Mouse (Mus musculus) liver, embryonic 12.5 days (tissue): Measurements from ENCODE around the gene Rab13. TPM values are rescaled to one million over a fixed set of nuclear protein-coding genes. Genes with fewer than 3 reads are reported as not detected.
A peak's percentile ranks its signal among the peaks of the same experiment; 100 is the strongest.
"Not testable (repeated sequence)": the region's sequence is repeated elsewhere in the genome, so short reads cannot be mapped to it uniquely, and the experiment has no call there.

ENCODE experiments used
- ATAC-seq: fragments of 200-750 bp; cut with Nextera tagmentation; 2 replicates; pipeline ENCODE4 v1.8.0; 2017; ENCODE audit warnings: moderate number of reproducible peaks, mild to moderate bottlenecking, moderate library complexity
- H3K27ac ChIP-seq: fragments of 300-500 bp; sonication (generic); 2 replicates; pipeline ENCODE4 v1.5.1; 2016; ENCODE audit warnings: mild to moderate bottlenecking
- H3K27me3 ChIP-seq: fragments of 300-500 bp; sonication (generic); replicated peaks from 2 replicates; pipeline ENCODE4 v1.6.1; 2016; ENCODE audit warnings: mild to moderate bottlenecking, moderate library complexity
- H3K36me3 ChIP-seq: fragments of 300-500 bp; sonication (generic); 2 replicates; pipeline ENCODE4 v1.6.1; 2016; ENCODE audit warnings: mild to moderate bottlenecking, moderate library complexity
- H3K4me1 ChIP-seq: fragments of 300-500 bp; sonication (generic); 2 replicates; pipeline ENCODE4 v1.6.1; 2016
- H3K4me2 ChIP-seq: fragments of 300-500 bp; sonication (generic); 2 replicates; pipeline ENCODE4 v1.6.1; 2016; ENCODE audit warnings: mild to moderate bottlenecking, moderate library complexity
- H3K4me3 ChIP-seq: fragments of 300-500 bp; sonication (generic); 2 replicates; pipeline ENCODE4 v1.5.1; 2016; ENCODE audit warnings: mild to moderate bottlenecking, moderate library complexity
- H3K9ac ChIP-seq: fragments of 300-500 bp; sonication (generic); 2 replicates; pipeline ENCODE4 v1.6.1; 2016; ENCODE audit warnings: mild to moderate bottlenecking, moderate library complexity
- H3K9me3 ChIP-seq: fragments of 300-500 bp; sonication (generic); replicated peaks from 2 replicates; pipeline ENCODE4 v1.6.1; 2016; ENCODE audit warnings: mild to moderate bottlenecking, moderate library complexity
- WGBS: fragments of 180-500 bp; shearing (Covaris S2); methylation state at CpG from one replicate; pipeline ENCODE4 v1.1.7; 2016; ENCODE audit not compliant: insufficient replicate concordance; 5-methylcytosine and 5-hydroxymethylcytosine counted together
- polyA plus RNA-seq: library from polyadenylated mRNA; unstranded; fragments of >200 nt; fragmentation: Nextera tagmentation; extraction: Ambion mirVana; gene quantifications from 2 replicates; pipeline ENCODE4 v1.2.1, GENCODE M21; 2016

Gene Rab13
- polyA plus RNA-seq, 1 experiment from 2014 or later = 8.6 TPM

GRCm38 (mm10) chr3:90231507-90232333 lies 18.2 kb downstream of the Rab13 start, which contains the start of gene Jtb:
TSS of gene Jtb (plus strand) at chr3:90231597.
- 0 out of 2 replicates have a peak, but pooled peaks cover 3% of the 10 kb centered on the region for H3K9me3 ChIP-seq
- H3K9ac ChIP-seq = peak within 1 kb of the TSS; percentile 84
- ATAC-seq = peak; percentile 95
- H3K4me3 ChIP-seq = peak within 1 kb of the TSS; percentile 83
- H3K36me3 ChIP-seq = peaks cover 39% of the 10 kb centered on the region
- peaks cover 18% of the 10 kb centered on the region for H3K4me1 ChIP-seq
- H3K27me3 ChIP-seq = no peaks in the 10 kb centered on the region
- under 1% methylated on average over 61 of the region's 61 CpGs for WGBS
- H3K27ac ChIP-seq = peak within 1 kb of the TSS; percentile 88
- H3K4me2 ChIP-seq = peak within 1 kb of the TSS; percentile 88

- no peaks in the 10 kb centered on the region for H3K27me3 ChIP-seq
- H3K9ac ChIP-seq = no peak overlapping the region
- H3K4me2 ChIP-seq = no peak overlapping the region
- peaks cover 7% of the 10 kb centered on the region for H3K36me3 ChIP-seq
- H3K4me1 ChIP-seq = peaks cover 35% of the 10 kb centered on the region
- no peaks in the 10 kb centered on the region for H3K9me3 ChIP-seq
- WGBS = 82% methylated on average over 2 of the region's 2 CpGs
- H3K4me3 ChIP-seq = no peak overlapping the region
- no peak for ATAC-seq
- H3K27ac ChIP-seq = no peak overlapping the region
These were observed 27.8 kb downstream of the Rab13 start for GRCm38 (mm10) chr3:90241251-90241650.

DNA sequence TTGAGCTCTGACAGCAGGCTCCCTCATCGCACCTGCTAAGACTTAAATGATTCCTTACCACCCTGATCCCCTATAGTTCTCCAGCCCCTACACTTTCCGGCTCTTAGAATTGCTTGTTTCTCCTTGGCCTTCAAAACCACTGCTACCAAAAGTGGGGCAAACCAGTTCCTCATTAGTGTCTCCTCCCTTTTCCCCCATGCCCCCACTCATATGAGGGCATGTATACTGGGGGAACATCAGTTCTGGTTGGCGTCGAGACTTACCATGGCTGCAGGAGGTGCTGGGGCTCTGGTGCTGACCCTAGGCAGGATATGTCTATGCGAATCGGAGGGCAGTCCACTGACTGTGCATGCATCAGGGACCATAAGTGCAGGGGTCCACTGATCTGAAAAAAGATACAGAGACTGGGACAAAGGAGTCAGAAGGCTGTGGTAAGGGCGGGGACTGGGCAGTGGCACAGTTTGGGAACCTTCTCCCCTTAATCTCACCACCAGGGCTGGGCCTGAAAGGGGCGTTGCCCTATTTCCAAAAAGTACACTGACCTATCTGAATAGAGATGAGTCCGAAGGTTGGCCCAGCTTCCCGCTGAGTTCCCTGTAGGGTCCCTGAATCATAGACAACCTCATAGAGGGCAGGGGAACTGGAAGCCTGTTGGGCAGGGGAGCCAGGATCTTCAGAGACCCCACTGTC lies 28.3 kb downstream of the Rab13 start:
- no peak overlapping the region for H3K4me3 ChIP-seq
- H3K9me3 ChIP-seq = no peaks in the 10 kb centered on the region
- H3K27ac ChIP-seq = no peak overlapping the region
- no peak overlapping the region for H3K4me2 ChIP-seq
- H3K9ac ChIP-seq = no peak overlapping the region
- 0 out of 2 replicates have a peak, but pooled peaks have one; percentile 30 for ATAC-seq
- H3K4me1 ChIP-seq = peaks cover 38% of the 10 kb centered on the region
- no peaks in the 10 kb centered on the region for H3K27me3 ChIP-seq
- WGBS = 70% methylated on average over 10 of the region's 10 CpGs
- H3K36me3 ChIP-seq = peaks cover 3% of the 10 kb centered on the region

DNA sequence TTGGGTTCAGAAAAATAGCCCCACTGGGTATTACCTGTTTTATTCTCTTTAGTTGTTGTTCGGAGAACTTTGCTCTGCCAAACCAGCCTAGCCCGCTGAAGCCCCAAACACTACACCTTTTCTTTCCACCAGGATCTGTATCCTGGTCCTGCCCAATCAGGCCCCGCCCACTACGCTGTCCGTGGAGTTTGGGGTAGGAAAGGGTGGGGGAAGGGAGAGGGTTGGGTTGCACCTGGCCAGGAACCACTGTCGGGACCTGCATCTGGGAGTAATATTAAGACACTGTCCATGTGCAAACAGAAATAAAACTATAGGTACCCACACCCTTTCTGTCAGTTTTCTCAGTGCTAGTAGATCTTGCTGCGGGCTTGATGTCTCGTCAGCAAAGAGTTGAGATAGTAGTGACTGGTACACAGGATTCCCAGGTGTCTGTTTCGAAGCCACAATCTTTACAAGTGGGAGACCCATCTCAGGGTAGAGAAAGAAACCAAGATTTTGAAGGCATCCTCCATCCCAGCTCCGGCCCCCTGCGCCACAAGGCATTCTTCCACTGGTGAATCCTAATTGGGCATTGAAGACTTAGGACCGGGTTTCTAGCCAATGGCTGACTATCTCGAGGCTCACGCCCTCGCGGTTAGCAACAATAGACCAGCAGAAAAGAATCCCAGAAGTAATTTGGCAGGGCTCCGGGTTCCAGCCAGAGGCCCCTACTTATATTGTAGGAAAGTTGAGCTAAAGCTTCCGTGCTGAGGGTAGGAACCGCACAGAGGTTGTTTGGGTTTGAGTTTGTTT lies 29.7 kb downstream of the Rab13 start, which contains the start of gene Creb3l4:
TSS of gene Creb3l4 (minus strand) at position 529 of the 792 bp plus-strand sequence.
- ATAC-seq = no peak
- no peak within 1 kb of the TSS for H3K9ac ChIP-seq
- 23% methylated on average over 19 of the region's 19 CpGs for WGBS
- H3K27ac ChIP-seq = no peak within 1 kb of the TSS
- H3K4me3 ChIP-seq = peak within 1 kb of the TSS; percentile 22
- no peaks in the 10 kb centered on the region for H3K9me3 ChIP-seq
- H3K4me1 ChIP-seq = peaks cover 44% of the 10 kb centered on the region
- no peaks in the 10 kb centered on the region for H3K36me3 ChIP-seq
- H3K27me3 ChIP-seq = no peaks in the 10 kb centered on the region
- peak within 1 kb of the TSS; percentile 52 for H3K4me2 ChIP-seq

DNA sequence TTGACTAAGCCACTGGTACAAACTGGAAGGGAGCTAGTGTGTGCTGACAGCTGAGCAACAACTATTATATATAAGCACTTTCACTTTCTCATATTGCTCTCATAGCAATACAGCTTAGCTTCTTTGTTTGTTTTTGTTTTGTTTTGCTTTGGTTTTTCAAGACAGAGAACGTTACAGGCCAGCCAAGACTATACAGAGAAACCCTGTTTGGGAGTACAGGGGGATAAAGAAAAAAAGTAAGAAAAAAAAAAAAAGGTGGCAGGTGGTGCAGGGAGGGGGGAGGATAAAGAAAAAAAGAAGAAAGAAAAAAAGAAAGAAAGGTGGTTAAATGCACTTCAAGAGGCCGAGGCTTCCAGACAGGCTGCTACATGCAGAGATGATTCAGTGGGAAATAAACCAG lies 31.9 kb downstream of the Rab13 start:
- 67% methylated on average over 2 of the region's 2 CpGs for WGBS
- no peaks in the 10 kb centered on the region for H3K9me3 ChIP-seq
- ATAC-seq = no peak
- no peak overlapping the region for H3K9ac ChIP-seq
- peaks cover 61% of the 10 kb centered on the region for H3K4me1 ChIP-seq
- peaks cover 2% of the 10 kb centered on the region; the same call in 1 of the 2 replicates for H3K36me3 ChIP-seq
- no peak overlapping the region for H3K27ac ChIP-seq
- no peak overlapping the region for H3K4me2 ChIP-seq
- no peaks in the 10 kb centered on the region for H3K27me3 ChIP-seq
- H3K4me3 ChIP-seq = no peak overlapping the region

DNA sequence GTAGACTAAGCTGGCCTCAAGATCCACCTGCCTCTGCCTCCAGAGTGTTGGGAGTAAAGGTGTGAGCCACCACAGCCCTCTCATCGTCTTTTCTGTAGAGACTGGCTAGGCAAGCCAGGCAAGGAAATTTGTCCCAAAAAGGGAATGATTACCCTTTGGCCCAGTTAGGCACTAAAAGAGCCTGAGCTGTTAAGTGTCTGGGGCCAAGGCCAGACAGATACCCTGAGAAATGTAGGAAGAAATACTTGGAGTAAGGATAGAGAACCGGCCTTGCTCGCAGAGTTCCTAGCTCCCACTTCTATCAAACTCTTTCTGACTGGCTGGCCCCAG lies 34.1 kb downstream of the Rab13 start:
- WGBS = 4% methylated on average over 3 of the region's 3 CpGs
- Histone ChIP-seq H3K27me3 (no peaks in the 10 kb centered on the region), H3K9ac (peak overlapping the region; percentile 78), H3K9me3 (no peaks in the 10 kb centered on the region), H3K4me1 (peaks cover 46% of the 10 kb centered on the region), H3K36me3 (peaks cover 16% of the 10 kb centered on the region), H3K4me3 (peak overlapping the region; percentile 72), H3K27ac (peak overlapping the region; percentile 82), H3K4me2 (peak overlapping the region; percentile 90)
- peak; percentile 29 for ATAC-seq

DNA sequence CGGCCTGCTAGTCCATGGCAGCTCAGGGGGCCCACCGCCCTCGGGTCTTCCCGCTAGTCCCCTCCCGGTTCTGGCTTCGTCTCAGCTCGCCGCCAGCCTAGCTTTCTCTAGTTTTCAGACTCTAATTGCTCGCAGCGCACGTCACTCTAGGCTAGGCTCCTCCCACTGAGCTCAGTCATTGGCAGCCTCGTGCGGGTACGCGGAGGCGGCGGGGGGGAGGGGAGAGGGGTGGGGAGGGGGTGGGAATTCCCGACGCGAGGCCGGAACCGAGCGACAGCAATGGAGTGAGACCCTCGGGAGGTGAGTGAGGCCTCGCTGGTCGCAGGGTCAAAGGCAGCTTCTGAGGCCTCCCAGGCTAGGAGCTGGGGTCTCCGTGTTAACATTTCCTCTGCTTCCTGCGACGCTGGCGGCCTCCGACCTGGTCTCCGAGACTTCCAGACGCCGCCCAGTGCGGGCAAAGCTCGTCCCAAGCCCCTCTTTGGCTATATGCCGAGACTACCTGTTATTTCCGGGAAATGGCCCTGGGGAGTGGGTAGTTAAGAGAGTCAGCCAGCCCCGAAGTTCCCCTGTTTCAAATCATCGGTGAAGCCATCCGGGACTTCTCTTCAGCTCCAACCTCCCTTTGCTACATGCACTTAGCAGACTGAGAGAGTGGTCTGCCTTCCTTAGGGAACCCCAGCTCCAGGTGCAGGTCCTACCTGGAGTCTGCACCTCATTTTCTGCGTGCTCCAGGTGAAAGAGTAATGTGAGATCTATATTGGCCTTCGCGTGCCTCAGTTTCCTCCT lies 34.7 kb downstream of the Rab13 start, which contains the start of gene Slc39a1:
TSS of gene Slc39a1 (plus strand) at position 213 of the 786 bp plus-strand sequence.
- H3K4me2 ChIP-seq = peak within 1 kb of the TSS; percentile 90
- no peaks in the 10 kb centered on the region for H3K27me3 ChIP-seq
- peak within 1 kb of the TSS; percentile 78 for H3K9ac ChIP-seq
- H3K4me3 ChIP-seq = peak within 1 kb of the TSS; percentile 72
- peak; percentile 90 for ATAC-seq
- H3K4me1 ChIP-seq = peaks cover 41% of the 10 kb centered on the region
- no peaks in the 10 kb centered on the region for H3K9me3 ChIP-seq
- WGBS = 1% methylated on average over 44 of the region's 44 CpGs
- peak within 1 kb of the TSS; percentile 82 for H3K27ac ChIP-seq
- H3K36me3 ChIP-seq = peaks cover 16% of the 10 kb centered on the region

DNA sequence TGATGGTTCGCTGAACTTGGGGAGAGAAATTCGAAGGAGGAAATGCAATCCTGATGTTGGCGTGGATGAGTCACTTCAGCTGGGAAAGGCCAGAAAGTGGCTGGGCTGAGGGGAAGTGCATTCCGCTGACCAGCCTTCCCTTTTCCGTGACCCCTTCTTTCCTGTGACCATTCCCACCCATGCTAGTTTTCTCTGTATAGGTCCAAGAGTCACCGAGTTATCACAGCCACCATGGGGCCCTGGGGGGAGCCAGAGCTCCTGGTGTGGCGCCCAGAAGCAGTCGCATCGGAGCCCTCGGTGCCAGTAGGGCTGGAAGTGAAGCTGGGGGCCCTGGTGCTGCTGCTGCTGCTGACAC lies 35.2 kb downstream of the Rab13 start:
- peak overlapping the region; percentile 82 for H3K27ac ChIP-seq
- WGBS = 2% methylated on average over 10 of the region's 10 CpGs
- peak overlapping the region; percentile 90 for H3K4me2 ChIP-seq
- H3K9me3 ChIP-seq = no peaks in the 10 kb centered on the region
- H3K27me3 ChIP-seq = no peaks in the 10 kb centered on the region
- H3K4me3 ChIP-seq = peak overlapping the region; percentile 72
- peak overlapping the region; percentile 78 for H3K9ac ChIP-seq
- H3K36me3 ChIP-seq = peaks cover 16% of the 10 kb centered on the region
- no peak for ATAC-seq
- peaks cover 40% of the 10 kb centered on the region for H3K4me1 ChIP-seq

- H3K27me3 ChIP-seq = no peaks in the 10 kb centered on the region
- no peaks in the 10 kb centered on the region for H3K9me3 ChIP-seq
- peaks cover 49% of the 10 kb centered on the region for H3K4me1 ChIP-seq
- 0 out of 2 replicates have a peak overlapping the region, but pooled peaks have one; percentile 10 for H3K27ac ChIP-seq
- H3K4me3 ChIP-seq = no peak overlapping the region
- peaks cover 16% of the 10 kb centered on the region for H3K36me3 ChIP-seq
- 82% methylated on average over 6 of the region's 6 CpGs for WGBS
- no peak overlapping the region for H3K9ac ChIP-seq
- H3K4me2 ChIP-seq = no peak overlapping the region
- ATAC-seq = no peak
These were observed 37.3 kb downstream of the Rab13 start for GRCm38 (mm10) chr3:90250791-90251190.

DNA sequence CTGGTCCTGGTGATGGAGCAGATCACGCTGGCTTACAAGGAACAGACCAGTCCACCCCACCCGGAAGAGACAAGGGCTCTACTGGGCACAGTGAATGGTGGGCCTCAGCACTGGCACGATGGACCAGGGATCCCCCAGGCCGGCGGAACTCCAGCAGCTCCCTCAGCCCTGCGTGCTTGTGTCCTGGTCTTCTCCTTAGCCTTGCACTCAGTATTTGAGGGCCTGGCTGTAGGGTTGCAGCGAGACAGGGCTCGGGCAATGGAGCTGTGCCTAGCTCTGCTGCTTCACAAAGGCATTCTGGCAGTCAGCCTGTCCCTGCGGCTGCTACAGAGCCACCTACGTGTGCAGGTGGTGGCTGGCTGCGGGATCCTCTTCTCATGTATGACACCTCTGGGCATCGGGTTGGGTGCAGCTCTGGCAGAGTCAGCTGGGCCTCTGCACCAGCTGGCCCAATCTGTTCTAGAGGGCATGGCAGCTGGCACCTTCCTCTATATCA lies 38.3 kb downstream of the Rab13 start:
- 80% methylated on average over 8 of the region's 12 CpGs for WGBS
- H3K9ac ChIP-seq, H3K27ac ChIP-seq, H3K4me3 ChIP-seq, ATAC-seq, H3K27me3 ChIP-seq, H3K9me3 ChIP-seq, H3K4me2 ChIP-seq: not testable (repeated sequence)
- H3K36me3 ChIP-seq = peaks cover 18% of the 10 kb centered on the region
- H3K4me1 ChIP-seq = peaks cover 48% of the 10 kb centered on the region

DNA sequence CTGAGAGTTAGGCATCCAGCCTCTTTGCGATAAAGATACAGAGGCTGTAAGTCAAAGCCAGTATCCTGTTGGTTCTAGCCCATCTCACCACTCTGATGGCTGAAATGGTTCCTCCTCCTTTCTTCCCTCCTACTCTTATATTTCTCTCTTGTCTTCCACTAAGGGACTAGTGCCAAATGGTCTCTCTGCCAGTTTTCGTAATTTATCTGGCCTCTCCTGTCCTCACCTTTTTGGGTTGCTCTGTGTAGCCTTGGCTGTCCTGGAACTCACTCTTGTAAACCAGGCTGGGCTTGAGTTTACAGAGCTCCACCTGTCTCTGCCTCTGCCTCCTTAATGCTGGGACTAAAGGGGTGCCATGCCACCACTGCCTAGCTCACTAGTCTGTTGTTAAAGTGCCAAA lies 39.2 kb downstream of the Rab13 start:
- Histone ChIP-seq H3K36me3 (peaks cover 27% of the 10 kb centered on the region), H3K4me1 (peaks cover 44% of the 10 kb centered on the region)
- H3K9ac ChIP-seq, H3K27ac ChIP-seq, H3K27me3 ChIP-seq, ATAC-seq, H3K9me3 ChIP-seq, H3K4me2 ChIP-seq, H3K4me3 ChIP-seq: not testable (repeated sequence)
- 88% methylated on average over 2 of the region's 2 CpGs for WGBS
